Mouse (Mus musculus) cerebellum, postnatal 36 days (tissue): Measurements from ENCODE around the gene Eif4b.
"Not testable (repeated sequence)": the region's sequence is repeated elsewhere in the genome, so short reads cannot be mapped to it uniquely, and the experiment has no call there.

Source experiments
- DNase-seq, 2 experiments: peaks; one replicate each; pipeline ENCODE4 v3.0.0; 2021 to 2022; ENCODE audit warnings: mixed read lengths in 2 of 2

The Eif4b gene

DNA sequence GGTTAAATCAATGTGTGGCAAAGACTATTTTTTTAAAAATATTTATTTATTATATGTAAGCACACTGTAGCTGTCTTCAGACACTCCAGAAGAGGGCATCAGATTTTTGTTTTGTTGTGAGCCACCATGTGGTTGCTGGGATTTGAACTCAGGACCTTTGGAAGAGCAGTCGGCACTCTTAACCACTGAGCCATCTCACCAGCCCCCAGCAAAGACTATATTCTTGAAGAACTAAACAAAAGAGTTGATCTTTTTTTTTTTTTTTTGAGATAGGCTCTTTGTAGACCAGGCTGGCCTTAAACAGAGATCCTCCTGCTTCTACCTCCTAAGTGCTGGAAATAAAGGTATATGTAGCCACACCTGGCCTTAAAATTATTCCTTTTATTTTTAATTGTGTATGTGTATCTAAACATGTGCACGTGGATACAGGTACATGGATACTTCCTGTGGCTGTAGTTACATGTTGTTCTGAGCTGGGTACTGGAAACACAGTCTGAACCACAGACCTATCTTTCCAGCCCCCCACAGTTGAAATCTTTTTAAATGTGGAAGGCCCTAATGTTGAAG is 3.6 kb downstream of the Eif4b start:
- DNase-seq, result no peak

DNA sequence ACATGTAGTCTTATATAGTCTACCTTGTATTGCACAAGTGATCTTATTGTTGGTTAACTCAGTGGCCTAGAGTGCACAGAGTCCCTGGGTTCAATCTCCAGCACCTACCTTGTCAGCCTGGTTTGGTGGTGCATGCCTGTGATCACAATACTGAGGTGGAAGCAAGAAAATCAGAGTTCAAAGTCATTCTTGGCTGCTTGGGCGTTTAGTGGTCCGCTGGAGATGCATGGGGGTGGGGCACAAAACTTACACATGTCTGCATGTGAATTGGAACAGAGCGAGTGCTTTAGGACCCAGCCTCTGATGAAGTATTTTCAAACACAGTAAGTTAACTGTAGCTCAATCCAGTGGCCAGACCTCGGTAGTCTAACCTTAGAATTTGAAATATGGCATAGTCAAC is 5.6 kb downstream of the Eif4b start:
- no peak for DNase-seq

DNA sequence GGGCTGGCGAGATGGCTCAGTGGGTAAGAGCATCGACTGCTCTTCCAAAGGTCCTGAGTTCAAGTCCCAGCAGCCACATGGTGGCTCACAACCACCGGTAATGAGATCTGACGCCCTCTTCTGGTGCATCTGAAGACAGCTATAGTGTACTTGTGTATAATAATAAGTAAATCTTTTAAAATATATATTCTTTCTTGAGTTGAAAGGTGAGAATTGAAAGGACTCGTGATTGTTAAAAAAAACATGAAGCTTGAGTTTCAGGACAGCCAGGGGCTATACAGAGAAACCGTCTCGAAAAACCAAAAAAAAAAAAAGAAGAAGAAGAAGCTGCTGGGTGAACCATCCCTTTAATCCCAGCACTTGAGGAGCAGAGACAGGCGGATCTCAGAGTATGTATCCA is 6.4 kb downstream of the Eif4b start:
- not testable (repeated sequence) for DNase-seq

DNA sequence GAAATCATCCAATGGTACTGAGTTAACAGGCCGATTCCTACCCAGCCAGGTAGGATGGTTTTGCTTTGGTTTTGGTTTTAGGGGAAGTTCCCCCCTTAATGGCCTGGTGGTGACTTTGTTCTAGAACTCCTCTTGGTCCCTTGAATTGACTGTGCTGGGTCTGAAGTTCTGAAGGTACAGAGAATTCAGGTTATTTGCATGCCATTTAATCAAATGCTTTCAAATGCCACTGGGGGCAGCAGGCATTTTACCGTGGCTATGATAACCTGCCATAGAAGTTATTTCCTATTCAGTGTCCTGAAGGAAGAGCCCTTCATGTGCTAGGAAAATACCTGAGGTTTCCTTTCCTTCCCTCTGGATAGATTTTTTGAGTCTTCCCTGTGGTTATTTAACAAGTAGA is 6.9 kb downstream of the Eif4b start:
- DNase-seq, result no peak

GRCm38 (mm10) chr15:102082148-102082547 is 8.6 kb downstream of the Eif4b start:
- DNase-seq, result no peak

- DNase-seq, result no peak
Observed at GRCm38 (mm10) chr15:102083028-102083427, 9.5 kb downstream of the Eif4b start.

GRCm38 (mm10) chr15:102089914-102090585 is 16.5 kb downstream of the Eif4b start:
- no peak for DNase-seq

DNA sequence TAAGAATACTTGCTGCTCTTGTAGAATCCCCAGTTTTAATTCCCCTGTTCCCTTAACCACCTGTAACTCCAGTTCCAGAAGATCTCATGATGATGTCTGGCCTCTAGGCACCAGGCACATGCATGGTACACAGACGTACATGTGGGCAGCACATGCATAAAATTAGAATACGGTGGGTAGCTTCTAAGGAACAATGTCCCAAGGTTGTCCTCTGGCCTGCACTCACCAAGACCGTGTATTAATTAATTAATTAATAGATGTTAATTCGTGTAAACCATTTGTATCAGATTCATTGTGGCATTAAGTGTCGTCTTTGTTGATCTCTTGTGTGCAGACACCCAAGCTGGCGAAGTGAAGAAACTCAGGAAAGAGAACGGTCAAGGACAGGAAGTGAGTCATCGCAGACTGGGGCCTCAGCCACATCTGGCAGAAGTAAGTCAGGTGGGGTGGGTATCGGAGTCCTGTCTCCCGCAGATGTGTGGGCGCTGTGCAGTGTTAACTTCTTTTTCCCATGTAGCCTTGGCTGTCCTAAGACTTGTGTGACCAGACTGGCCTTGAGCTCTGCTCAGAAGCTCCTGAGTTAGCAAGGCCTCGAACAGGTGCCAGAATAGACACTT is 17.6 kb downstream of the Eif4b start:
- no peak for DNase-seq

DNA sequence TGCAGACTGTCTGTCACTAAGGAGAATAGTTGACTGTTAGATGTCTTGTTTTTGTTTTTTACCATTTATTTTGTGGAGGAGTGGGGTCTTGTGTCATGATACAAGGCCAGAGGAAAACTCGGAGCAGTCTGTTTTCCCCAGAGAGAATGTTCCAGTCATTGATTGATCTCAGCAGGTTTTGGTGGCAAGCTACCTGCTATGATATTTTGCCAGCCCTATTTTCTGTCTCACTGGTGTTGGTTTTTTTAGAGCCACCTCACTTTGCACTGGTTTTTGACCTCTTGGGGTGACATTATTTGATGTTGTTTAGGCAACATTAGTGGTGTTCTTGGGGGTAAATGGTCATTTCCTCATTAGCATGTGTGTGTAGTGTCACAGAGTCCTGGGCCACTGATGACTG is 18.1 kb downstream of the Eif4b start:
- DNase-seq, result no peak

GRCm38 (mm10) chr15:102092222-102092621 is 18.6 kb downstream of the Eif4b start:
- DNase-seq, result no peak

- DNase-seq, result no peak
Observed at GRCm38 (mm10) chr15:102094157-102094556, 20.6 kb downstream of the Eif4b start.

- no peak for DNase-seq
Observed at GRCm38 (mm10) chr15:102094988-102095387, 21.4 kb downstream of the Eif4b start.

- no peak for DNase-seq
Observed at GRCm38 (mm10) chr15:102097147-102097915, 23.8 kb downstream of the Eif4b start.

- no peak for DNase-seq
Observed at GRCm38 (mm10) chr15:102097991-102098555, 24.5 kb downstream of the Eif4b start.

GRCm38 (mm10) chr15:102099260-102099659 is 25.7 kb downstream of the Eif4b start:
- DNase-seq, result no peak

DNA sequence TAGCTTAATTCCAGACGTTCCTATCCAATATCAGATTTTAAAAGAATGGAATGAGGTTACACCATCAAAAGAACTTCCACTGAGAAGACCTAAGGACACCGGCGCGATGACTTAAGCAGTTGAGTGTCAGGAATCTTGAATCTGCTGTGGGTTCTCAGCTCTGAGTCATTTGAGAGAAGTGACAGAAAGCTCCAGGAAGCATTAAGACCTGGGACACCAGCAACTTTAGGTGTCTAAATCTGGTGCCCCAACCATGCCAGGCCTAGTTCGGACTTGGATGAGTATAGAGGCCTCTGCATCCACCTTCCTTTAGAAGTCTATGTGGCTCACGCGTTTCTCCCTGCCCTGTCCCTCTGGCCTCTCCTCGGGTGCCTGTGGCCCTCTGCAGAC is 26.2 kb downstream of the Eif4b start:
- DNase-seq, result no peak

- peak in 1 of 2 experiments; percentile 68 for DNase-seq
Observed at GRCm38 (mm10) chr15:102100161-102100981, 26.8 kb downstream of the Eif4b start, which contains the start of gene Tns2. Tns2 (plus strand) TSS chr15:102100413.

DNA sequence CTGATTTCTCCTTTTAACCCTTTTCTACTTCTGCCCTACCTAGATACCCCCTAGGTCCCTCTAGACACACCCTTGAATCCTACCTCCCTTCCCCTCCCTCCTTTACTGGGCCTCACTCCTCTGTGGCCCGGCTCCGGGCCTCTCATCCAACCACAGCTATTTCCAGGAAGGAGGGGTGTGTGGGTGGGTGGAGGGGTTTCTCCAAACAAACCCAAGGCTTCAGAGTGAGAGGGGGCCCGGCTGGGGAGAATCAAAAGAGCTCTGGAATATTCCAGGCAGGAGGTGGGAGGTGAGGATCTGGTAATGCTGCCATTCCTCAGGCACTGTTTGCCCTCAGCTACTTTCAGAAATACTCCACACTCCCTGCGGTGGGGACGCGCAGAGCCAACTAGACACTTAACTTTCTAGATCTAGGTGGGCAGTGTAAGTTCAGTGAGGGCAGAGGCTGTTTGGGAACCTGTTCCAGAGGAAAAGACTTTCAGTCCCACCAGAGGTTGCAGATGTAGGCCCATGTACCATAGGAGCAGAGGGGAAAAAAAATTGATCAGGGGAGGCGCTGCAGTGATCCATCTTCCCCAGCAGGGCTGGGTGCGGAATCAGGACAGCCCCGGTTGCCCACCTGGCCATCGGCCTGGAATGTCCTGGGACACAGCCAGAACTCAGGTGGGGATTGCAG is 27.6 kb downstream of the Eif4b start:
- DNase-seq, result no peak

- DNase-seq, result no peak
Observed at GRCm38 (mm10) chr15:102101672-102102541, 28.3 kb downstream of the Eif4b start.

GRCm38 (mm10) chr15:102102548-102103121 is 29.1 kb downstream of the Eif4b start:
- DNase-seq, result peak in 1 of 2 experiments; percentile 6
